Mouse (Mus musculus): Measurements from ENCODE around the gene Usp16. TPM values are rescaled to one million over a fixed set of nuclear protein-coding genes. Genes with fewer than 3 reads are reported as not detected.
A peak's percentile ranks its signal among the peaks of the same experiment; 100 is the strongest.

Usp16 gene
- polyA plus RNA-seq, 1 experiment = 15.6 TPM

GRCm38 (mm10) chr16:87443245-87443644 is 11.3 kb upstream of the Usp16 start:
- TF ChIP-seq CTCF (IDR thresholded peaks at IDR 0.05; ENCODE audit: extremely low read depth, insufficient read depth, insufficient read length, insufficient replicate concordance) (no peak), POLR2A (IDR thresholded peaks at IDR 0.05; ENCODE audit: low read depth, low read length) (no peak)
- no peaks in the 10 kb centered on the region for H3K36me3 ChIP-seq (ENCODE audit: control insufficient read depth, insufficient read depth, low read length)
- DNase-seq (ENCODE audit: low read depth in 1 of 2, low spot score in 2 of 2) = no peak
- no peaks in the 10 kb centered on the region for H3K27me3 ChIP-seq (ENCODE audit: control insufficient read depth, insufficient read depth, low read length)
- peaks cover 6% of the 10 kb centered on the region; the same call in 1 of the 2 replicates for H3K4me1 ChIP-seq (ENCODE audit: control insufficient read depth, insufficient read depth, insufficient read length)
- H3K27ac ChIP-seq (ENCODE audit: insufficient read depth, low read length) = no peak overlapping the region
- no peak overlapping the region for H3K4me3 ChIP-seq (ENCODE audit: extremely low read depth, insufficient read depth, insufficient read length)

- DNase-seq (ENCODE audit: low read depth in 1 of 2, low spot score in 2 of 2) = no peak
- Histone ChIP-seq H3K36me3 (ENCODE audit: control insufficient read depth, insufficient read depth, low read length) (no peaks in the 10 kb centered on the region), H3K27ac (ENCODE audit: insufficient read depth, low read length) (no peak overlapping the region), H3K4me3 (ENCODE audit: extremely low read depth, insufficient read depth, insufficient read length) (no peak overlapping the region), H3K4me1 (ENCODE audit: control insufficient read depth, insufficient read depth, insufficient read length) (peaks cover 6% of the 10 kb centered on the region; the same call in 1 of the 2 replicates), H3K27me3 (ENCODE audit: control insufficient read depth, insufficient read depth, low read length) (no peaks in the 10 kb centered on the region)
- 42% methylated on average over 1 of the region's 1 CpGs for WGBS
- no peak for TF ChIP-seq POLR2A (IDR thresholded peaks at IDR 0.05; ENCODE audit: low read depth, low read length)
These were observed 10.4 kb upstream of the Usp16 start for GRCm38 (mm10) chr16:87444071-87444470.

GRCm38 (mm10) chr16:87445110-87445509 is 9.4 kb upstream of the Usp16 start:
- Histone ChIP-seq H3K27ac (ENCODE audit: insufficient read depth, low read length) (no peak overlapping the region), H3K4me3 (ENCODE audit: extremely low read depth, insufficient read depth, insufficient read length) (no peak overlapping the region), H3K4me1 (ENCODE audit: control insufficient read depth, insufficient read depth, insufficient read length) (peaks cover 6% of the 10 kb centered on the region; the same call in 1 of the 2 replicates), H3K36me3 (ENCODE audit: control insufficient read depth, insufficient read depth, low read length) (no peaks in the 10 kb centered on the region), H3K27me3 (ENCODE audit: control insufficient read depth, insufficient read depth, low read length) (no peaks in the 10 kb centered on the region)
- TF ChIP-seq CTCF (IDR thresholded peaks at IDR 0.05; ENCODE audit: extremely low read depth, insufficient read depth, insufficient read length, insufficient replicate concordance) (no peak), POLR2A (IDR thresholded peaks at IDR 0.05; ENCODE audit: low read depth, low read length) (no peak)
- DNase-seq (ENCODE audit: low read depth in 1 of 2, low spot score in 2 of 2) = no peak

- no peak for DNase-seq (ENCODE audit: low read depth in 1 of 2, low spot score in 2 of 2)
- Histone ChIP-seq H3K27me3 (ENCODE audit: control insufficient read depth, insufficient read depth, low read length) (no peaks in the 10 kb centered on the region), H3K4me1 (ENCODE audit: control insufficient read depth, insufficient read depth, insufficient read length) (peaks cover 6% of the 10 kb centered on the region; the same call in 1 of the 2 replicates), H3K27ac (ENCODE audit: insufficient read depth, low read length) (no peak overlapping the region), H3K36me3 (ENCODE audit: control insufficient read depth, insufficient read depth, low read length) (no peaks in the 10 kb centered on the region), H3K4me3 (ENCODE audit: extremely low read depth, insufficient read depth, insufficient read length) (no peak overlapping the region)
- 89% methylated on average over 3 of the region's 3 CpGs for WGBS
- TF ChIP-seq CTCF (IDR thresholded peaks at IDR 0.05; ENCODE audit: extremely low read depth, insufficient read depth, insufficient read length, insufficient replicate concordance) = no peak
- no peak for TF ChIP-seq POLR2A (IDR thresholded peaks at IDR 0.05; ENCODE audit: low read depth, low read length)
These were observed 9.0 kb upstream of the Usp16 start for GRCm38 (mm10) chr16:87445528-87445927.

GRCm38 (mm10) chr16:87453226-87453625 is 1.3 kb upstream of the Usp16 start:
- no peaks in the 10 kb centered on the region for H3K27me3 ChIP-seq (ENCODE audit: control insufficient read depth, insufficient read depth, low read length)
- TF ChIP-seq POLR2A (IDR thresholded peaks at IDR 0.05; ENCODE audit: low read depth, low read length) (no peak), CTCF (IDR thresholded peaks at IDR 0.05; ENCODE audit: extremely low read depth, insufficient read depth, insufficient read length, insufficient replicate concordance) (no peak)
- no peak overlapping the region for H3K27ac ChIP-seq (ENCODE audit: insufficient read depth, low read length)
- H3K4me1 ChIP-seq (ENCODE audit: control insufficient read depth, insufficient read depth, insufficient read length) = peaks cover 9% of the 10 kb centered on the region; the same call in 1 of the 2 replicates
- DNase-seq (ENCODE audit: low read depth in 1 of 2, low spot score in 2 of 2) = no peak
- no peak overlapping the region for H3K4me3 ChIP-seq (ENCODE audit: extremely low read depth, insufficient read depth, insufficient read length)
- no peaks in the 10 kb centered on the region for H3K36me3 ChIP-seq (ENCODE audit: control insufficient read depth, insufficient read depth, low read length)
- WGBS = 84% methylated on average over 2 of the region's 2 CpGs

- peak in 1 of 2 experiments; percentile 26 for DNase-seq (ENCODE audit: low read depth in 1 of 2, low spot score in 2 of 2)
- Histone ChIP-seq H3K27me3 (ENCODE audit: control insufficient read depth, insufficient read depth, low read length) (no peaks in the 10 kb centered on the region), H3K27ac (ENCODE audit: insufficient read depth, low read length) (peak overlapping the region; percentile 85), H3K36me3 (ENCODE audit: control insufficient read depth, insufficient read depth, low read length) (peaks cover 1% of the 10 kb centered on the region; the same call in 1 of the 2 replicates), H3K4me3 (ENCODE audit: extremely low read depth, insufficient read depth, insufficient read length) (peak overlapping the region; percentile 92), H3K4me1 (ENCODE audit: control insufficient read depth, insufficient read depth, insufficient read length) (peaks cover 9% of the 10 kb centered on the region; the same call in 1 of the 2 replicates)
- WGBS = 1% methylated on average over 38 of the region's 38 CpGs
- no peak for TF ChIP-seq POLR2A (IDR thresholded peaks at IDR 0.05; ENCODE audit: low read depth, low read length)
- no peak for TF ChIP-seq CTCF (IDR thresholded peaks at IDR 0.05; ENCODE audit: extremely low read depth, insufficient read depth, insufficient read length, insufficient replicate concordance)
These were observed 693 bp downstream of the Usp16 start for GRCm38 (mm10) chr16:87455180-87455611.

- no peak for DNase-seq (ENCODE audit: low read depth in 1 of 2, low spot score in 2 of 2)
- no peak overlapping the region for H3K27ac ChIP-seq (ENCODE audit: insufficient read depth, low read length)
- H3K36me3 ChIP-seq (ENCODE audit: control insufficient read depth, insufficient read depth, low read length) = peaks cover 20% of the 10 kb centered on the region
- no peaks in the 10 kb centered on the region for H3K27me3 ChIP-seq (ENCODE audit: control insufficient read depth, insufficient read depth, low read length)
- over 99% methylated on average over 3 of the region's 3 CpGs for WGBS
- peaks cover 9% of the 10 kb centered on the region; the same call in 1 of the 2 replicates for H3K4me1 ChIP-seq (ENCODE audit: control insufficient read depth, insufficient read depth, insufficient read length)
- H3K4me3 ChIP-seq (ENCODE audit: extremely low read depth, insufficient read depth, insufficient read length) = no peak overlapping the region
- no peak for TF ChIP-seq POLR2A (IDR thresholded peaks at IDR 0.05; ENCODE audit: low read depth, low read length)
- TF ChIP-seq CTCF (IDR thresholded peaks at IDR 0.05; ENCODE audit: extremely low read depth, insufficient read depth, insufficient read length, insufficient replicate concordance) = no peak
These were observed 4.2 kb downstream of the Usp16 start for GRCm38 (mm10) chr16:87458752-87459151.

Measured in spleen, adult 2 months (tissue).